Mouse (Mus musculus): Measurements from ENCODE around the gene Gm11595. TPM values are rescaled to one million over a fixed set of nuclear protein-coding genes. Genes with fewer than 3 reads are reported as not detected.

Gm11595 gene
- polyA plus RNA-seq, 1 experiment from 2014 or later, result not detected

DNA sequence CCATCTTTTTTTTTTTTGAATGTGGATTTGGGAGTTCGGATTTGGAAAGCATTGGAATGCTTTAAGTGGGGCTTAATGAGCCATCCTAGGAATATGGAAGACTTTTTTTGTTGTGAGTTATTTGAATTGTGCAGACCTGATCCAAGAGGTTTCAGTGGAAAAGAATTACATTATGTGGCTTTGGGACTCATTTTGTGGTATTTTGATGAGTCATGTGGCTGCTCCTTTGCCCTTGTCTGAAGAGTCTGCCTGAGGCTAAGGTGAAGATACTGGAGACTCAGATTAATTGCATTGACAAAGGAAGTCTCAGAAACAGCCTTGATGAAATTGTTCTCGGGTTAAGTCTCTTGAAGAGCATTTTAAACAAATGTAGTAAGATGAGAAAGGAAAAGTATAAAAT is 4.3 kb downstream of the Gm11595 start:
- no peaks in the 10 kb centered on the region for H3K9me3 ChIP-seq (ENCODE audit: control insufficient read depth, low read length)
- H3K4me3 ChIP-seq (ENCODE audit: low read length), result no peak overlapping the region
- H3K4me2 ChIP-seq (replicated peaks; ENCODE audit: low read depth, low read length), result no peak overlapping the region
- no peaks in the 10 kb centered on the region for H3K4me1 ChIP-seq (ENCODE audit: control insufficient read depth, insufficient read depth, low read length)
- H3K9ac ChIP-seq (ENCODE audit: low read depth, low read length), result no peak overlapping the region
- WGBS, result 68% methylated on average over 2 of the region's 2 CpGs
- ATAC-seq (ENCODE audit: low FRiP score, low TSS enrichment), result no peak
- no peaks in the 10 kb centered on the region for H3K36me3 ChIP-seq (ENCODE audit: control insufficient read depth, insufficient read depth, low read length)
- no peaks in the 10 kb centered on the region for H3K27me3 ChIP-seq (ENCODE audit: control insufficient read depth, insufficient read depth, low read length)
- no peak overlapping the region for H3K27ac ChIP-seq (ENCODE audit: low read depth, low read length)

DNA sequence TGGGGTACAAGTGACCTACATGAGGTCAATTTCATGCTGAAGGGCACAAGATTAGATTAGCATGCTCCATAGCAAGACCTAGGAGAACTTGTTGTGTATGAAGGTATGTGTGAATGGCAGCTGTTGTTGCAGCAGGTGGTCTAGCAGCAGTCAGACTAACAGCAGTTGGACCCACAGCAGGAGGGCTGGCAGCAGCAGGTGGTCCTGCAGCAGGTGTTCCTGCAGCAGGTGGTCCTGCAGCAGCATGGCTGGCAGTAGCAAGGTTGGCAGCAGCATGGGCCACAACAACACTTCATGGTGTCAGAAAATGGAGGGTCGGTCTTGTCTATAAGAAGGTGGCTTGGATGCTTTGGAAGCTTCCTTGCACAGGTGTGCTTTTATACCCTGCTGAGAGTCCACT is 13.8 kb downstream of the Gm11595 start:
- no peaks in the 10 kb centered on the region for H3K36me3 ChIP-seq (ENCODE audit: control insufficient read depth, insufficient read depth, low read length)
- H3K4me1 ChIP-seq (ENCODE audit: control insufficient read depth, insufficient read depth, low read length), result no peaks in the 10 kb centered on the region
- no peak overlapping the region for H3K9ac ChIP-seq (ENCODE audit: low read depth, low read length)
- H3K4me3 ChIP-seq (ENCODE audit: low read length), result no peak overlapping the region
- no peaks in the 10 kb centered on the region for H3K27me3 ChIP-seq (ENCODE audit: control insufficient read depth, insufficient read depth, low read length)
- no peaks in the 10 kb centered on the region for H3K9me3 ChIP-seq (ENCODE audit: control insufficient read depth, low read length)
- no peak overlapping the region for H3K27ac ChIP-seq (ENCODE audit: low read depth, low read length)
- no peak overlapping the region for H3K4me2 ChIP-seq (replicated peaks; ENCODE audit: low read depth, low read length)
- WGBS, result 100% methylated on average over 1 of the region's 1 CpGs
- ATAC-seq (ENCODE audit: low FRiP score, low TSS enrichment), result no peak

DNA sequence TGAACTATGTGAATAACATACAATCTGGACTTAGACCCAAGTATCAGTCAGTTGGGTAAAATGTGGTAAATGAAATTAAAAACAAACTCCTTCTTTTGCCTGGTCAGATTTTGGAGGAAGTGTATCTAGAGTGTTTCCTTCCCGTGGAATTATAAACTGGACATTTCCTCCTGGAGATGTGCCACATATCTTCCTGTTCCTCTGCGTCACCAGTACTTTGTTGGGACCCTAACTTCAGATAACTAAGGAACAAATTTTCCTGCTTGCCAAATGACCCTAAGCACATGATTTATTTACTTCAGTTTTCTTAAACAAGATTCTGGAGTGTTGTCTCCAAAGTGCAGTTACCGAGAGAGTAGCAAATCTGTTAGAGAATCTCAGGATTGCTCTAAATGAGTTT is 28.7 kb downstream of the Gm11595 start:
- no peak overlapping the region for H3K27ac ChIP-seq (ENCODE audit: low read depth, low read length)
- no peaks in the 10 kb centered on the region for H3K27me3 ChIP-seq (ENCODE audit: control insufficient read depth, insufficient read depth, low read length)
- H3K36me3 ChIP-seq (ENCODE audit: control insufficient read depth, insufficient read depth, low read length), result no peaks in the 10 kb centered on the region
- no peak overlapping the region for H3K9ac ChIP-seq (ENCODE audit: low read depth, low read length)
- H3K9me3 ChIP-seq (ENCODE audit: control insufficient read depth, low read length), result no peaks in the 10 kb centered on the region
- ATAC-seq (ENCODE audit: low FRiP score, low TSS enrichment), result no peak
- no peaks in the 10 kb centered on the region for H3K4me1 ChIP-seq (ENCODE audit: control insufficient read depth, insufficient read depth, low read length)
- 81% methylated on average over 3 of the region's 3 CpGs for WGBS
- no peak overlapping the region for H3K4me3 ChIP-seq (ENCODE audit: low read length)
- H3K4me2 ChIP-seq (replicated peaks; ENCODE audit: low read depth, low read length), result no peak overlapping the region

DNA sequence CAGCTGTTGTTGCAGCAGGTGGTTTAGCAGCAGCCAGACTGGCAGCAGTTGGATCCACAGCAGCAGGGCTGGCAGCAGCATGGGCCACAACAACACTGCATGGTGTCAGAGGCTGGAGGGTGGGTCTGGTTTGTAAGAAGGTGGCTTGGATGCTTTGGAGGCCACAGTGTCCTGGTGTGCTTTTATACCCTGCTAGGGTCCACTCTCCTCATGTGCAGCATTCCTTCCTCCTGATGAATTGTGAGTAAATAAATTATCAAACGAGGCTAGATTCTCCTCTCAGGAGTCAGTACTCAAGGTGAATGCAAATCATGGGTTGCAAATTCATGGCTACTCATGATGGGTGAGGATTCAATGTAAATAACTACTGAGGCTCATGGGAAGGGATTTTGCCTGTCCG is 38.5 kb downstream of the Gm11595 start, which contains the start of gene Gm14180:
Gene Gm14180 (minus strand): TSS at position 101 of the 400 bp plus-strand sequence.
- WGBS, result 71% methylated on average over 2 of the region's 2 CpGs

DNA sequence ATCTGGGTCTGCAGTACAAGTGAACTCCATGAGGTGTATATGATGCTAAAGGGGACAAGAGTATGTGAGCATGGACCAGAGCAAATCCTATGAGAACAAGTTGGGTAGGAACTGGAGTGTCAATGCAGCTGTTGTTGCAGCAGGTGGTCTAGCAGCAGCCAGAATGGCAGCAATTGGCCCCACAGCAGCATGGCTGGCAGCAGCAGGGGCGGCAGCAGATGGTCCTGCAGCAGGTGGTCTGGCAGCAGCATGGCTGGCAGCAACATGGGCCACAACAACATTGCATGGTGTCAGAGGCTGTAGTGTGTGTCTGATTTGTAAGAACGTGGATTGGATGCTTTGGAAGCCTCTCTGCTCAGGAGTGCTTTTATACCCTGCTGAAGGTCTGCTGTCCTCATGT is 48.7 kb downstream of the Gm11595 start:
- Histone ChIP-seq H3K27ac (ENCODE audit: low read depth, low read length) (no peak overlapping the region), H3K36me3 (ENCODE audit: control insufficient read depth, insufficient read depth, low read length) (no peaks in the 10 kb centered on the region), H3K9me3 (ENCODE audit: control insufficient read depth, low read length) (no peaks in the 10 kb centered on the region), H3K4me3 (ENCODE audit: low read length) (no peak overlapping the region), H3K4me1 (ENCODE audit: control insufficient read depth, insufficient read depth, low read length) (no peaks in the 10 kb centered on the region), H3K4me2 (replicated peaks; ENCODE audit: low read depth, low read length) (no peak overlapping the region), H3K9ac (ENCODE audit: low read depth, low read length) (no peak overlapping the region), H3K27me3 (ENCODE audit: control insufficient read depth, insufficient read depth, low read length) (no peaks in the 10 kb centered on the region)
- 91% methylated on average over 2 of the region's 2 CpGs for WGBS
- ATAC-seq (ENCODE audit: low FRiP score, low TSS enrichment), result no peak

More for the DNA sequence above, 38.5 kb downstream of the Gm11595 start, which contains the start of gene Gm14180:
- no peak within 1 kb of the TSS for H3K4me3 ChIP-seq (ENCODE audit: low read length)
- no peak within 1 kb of the TSS for H3K9ac ChIP-seq (ENCODE audit: low read depth, low read length)
- no peaks in the 10 kb centered on the region for H3K9me3 ChIP-seq (ENCODE audit: control insufficient read depth, low read length)
- H3K27me3 ChIP-seq (ENCODE audit: control insufficient read depth, insufficient read depth, low read length), result no peaks in the 10 kb centered on the region
- no peak within 1 kb of the TSS for H3K4me2 ChIP-seq (replicated peaks; ENCODE audit: low read depth, low read length)
- H3K4me1 ChIP-seq (ENCODE audit: control insufficient read depth, insufficient read depth, low read length), result no peaks in the 10 kb centered on the region
- ATAC-seq (ENCODE audit: low FRiP score, low TSS enrichment), result no peak
- no peaks in the 10 kb centered on the region for H3K36me3 ChIP-seq (ENCODE audit: control insufficient read depth, insufficient read depth, low read length)
- no peak within 1 kb of the TSS for H3K27ac ChIP-seq (ENCODE audit: low read depth, low read length)

Other genes starting within 250 kb of the Gm11595 start
- gene Krt40, start 229.8 kb downstream of the Gm11595 start, polyA plus RNA-seq (2014; fragmentation: Nextera tagmentation; extraction: Ambion mirVana), result not detected in 2 replicates
- not detected in 2 replicates for gene Krtap3-3, start 222.0 kb downstream of the Gm11595 start, polyA plus RNA-seq (2014; fragmentation: Nextera tagmentation; extraction: Ambion mirVana)
- not detected in 2 replicates for gene Krtap3-2, start 216.1 kb downstream of the Gm11595 start, polyA plus RNA-seq (2014; fragmentation: Nextera tagmentation; extraction: Ambion mirVana)
- not detected in 2 replicates for gene Gm11939, start 213.4 kb downstream of the Gm11595 start, polyA plus RNA-seq (2014; fragmentation: Nextera tagmentation; extraction: Ambion mirVana)
- not detected in 2 replicates for gene Krtap3-1, start 206.3 kb downstream of the Gm11595 start, polyA plus RNA-seq (2014; fragmentation: Nextera tagmentation; extraction: Ambion mirVana)
- not detected in 2 replicates for gene Krtap1-5, start 191.9 kb downstream of the Gm11595 start, polyA plus RNA-seq (2014; fragmentation: Nextera tagmentation; extraction: Ambion mirVana)
- gene Krtap1-4, start 189.3 kb downstream of the Gm11595 start, polyA plus RNA-seq (2014; fragmentation: Nextera tagmentation; extraction: Ambion mirVana), result not detected in 2 replicates
- not detected in 2 replicates for gene Krtap1-3, start 181.6 kb downstream of the Gm11595 start, polyA plus RNA-seq (2014; fragmentation: Nextera tagmentation; extraction: Ambion mirVana)
- gene Krtap9-3, start 174.8 kb downstream of the Gm11595 start, polyA plus RNA-seq (2014; fragmentation: Nextera tagmentation; extraction: Ambion mirVana), result not detected in 2 replicates
- gene Gm11938, start 169.6 kb downstream of the Gm11595 start, polyA plus RNA-seq (2014; fragmentation: Nextera tagmentation; extraction: Ambion mirVana), result not detected in 2 replicates
- gene Gm11937, start 162.7 kb downstream of the Gm11595 start, polyA plus RNA-seq (2014; fragmentation: Nextera tagmentation; extraction: Ambion mirVana), result not detected in 2 replicates
- not detected in 2 replicates for gene Krtap2-4, start 158.1 kb downstream of the Gm11595 start, polyA plus RNA-seq (2014; fragmentation: Nextera tagmentation; extraction: Ambion mirVana)
- gene Gm11562, start 152.5 kb downstream of the Gm11595 start, polyA plus RNA-seq (2014; fragmentation: Nextera tagmentation; extraction: Ambion mirVana), result not detected in 2 replicates
- gene Krtap4-1, start 144.7 kb downstream of the Gm11595 start, polyA plus RNA-seq (2014; fragmentation: Nextera tagmentation; extraction: Ambion mirVana), result not detected in 2 replicates
- not detected in 2 replicates for gene Krtap4-2, start 137.8 kb downstream of the Gm11595 start, polyA plus RNA-seq (2014; fragmentation: Nextera tagmentation; extraction: Ambion mirVana)
- not detected in 2 replicates for gene Krtap4-7, start 128.8 kb downstream of the Gm11595 start, polyA plus RNA-seq (2014; fragmentation: Nextera tagmentation; extraction: Ambion mirVana)
- not detected in 2 replicates for gene Gm11555, start 122.7 kb downstream of the Gm11595 start, polyA plus RNA-seq (2014; fragmentation: Nextera tagmentation; extraction: Ambion mirVana)
- gene Gm11563, start 114.0 kb downstream of the Gm11595 start, polyA plus RNA-seq (2014; fragmentation: Nextera tagmentation; extraction: Ambion mirVana), result not detected in 2 replicates
- not detected in 2 replicates for gene Krtap4-6, start 107.0 kb downstream of the Gm11595 start, polyA plus RNA-seq (2014; fragmentation: Nextera tagmentation; extraction: Ambion mirVana)
- not detected in 2 replicates for gene Gm14190, start 82.2 kb downstream of the Gm11595 start, polyA plus RNA-seq (2014; fragmentation: Nextera tagmentation; extraction: Ambion mirVana)
- gene Gm14180, start 38.6 kb downstream of the Gm11595 start, polyA plus RNA-seq (2014; fragmentation: Nextera tagmentation; extraction: Ambion mirVana), result not detected in 2 replicates
- not detected in 2 replicates for gene Krtap4-8, start 7.8 kb upstream of the Gm11595 start, polyA plus RNA-seq (2014; fragmentation: Nextera tagmentation; extraction: Ambion mirVana)
- gene Krtap4-9, start 12.3 kb upstream of the Gm11595 start, polyA plus RNA-seq (2014; fragmentation: Nextera tagmentation; extraction: Ambion mirVana), result not detected in 2 replicates
- not detected in 2 replicates for gene Gm11596, start 20.6 kb upstream of the Gm11595 start, polyA plus RNA-seq (2014; fragmentation: Nextera tagmentation; extraction: Ambion mirVana)
- gene Gm11569, start 26.0 kb upstream of the Gm11595 start, polyA plus RNA-seq (2014; fragmentation: Nextera tagmentation; extraction: Ambion mirVana), result not detected in 2 replicates
- gene Gm11554, start 31.5 kb upstream of the Gm11595 start, polyA plus RNA-seq (2014; fragmentation: Nextera tagmentation; extraction: Ambion mirVana), result not detected in 2 replicates
- not detected in 2 replicates for gene Krtap4-13, start 37.0 kb upstream of the Gm11595 start, polyA plus RNA-seq (2014; fragmentation: Nextera tagmentation; extraction: Ambion mirVana)
- not detected in 2 replicates for gene Gm11564, start 42.8 kb upstream of the Gm11595 start, polyA plus RNA-seq (2014; fragmentation: Nextera tagmentation; extraction: Ambion mirVana)
- not detected in 2 replicates for gene 2300003K06Rik, start 65.2 kb upstream of the Gm11595 start, polyA plus RNA-seq (2014; fragmentation: Nextera tagmentation; extraction: Ambion mirVana)
- not detected in 2 replicates for gene Krtap4-16, start 78.7 kb upstream of the Gm11595 start, polyA plus RNA-seq (2014; fragmentation: Nextera tagmentation; extraction: Ambion mirVana)
- not detected in 2 replicates for gene Gm11568, start 85.0 kb upstream of the Gm11595 start, polyA plus RNA-seq (2014; fragmentation: Nextera tagmentation; extraction: Ambion mirVana)
- not detected in 2 replicates for gene Gm11559, start 91.6 kb upstream of the Gm11595 start, polyA plus RNA-seq (2014; fragmentation: Nextera tagmentation; extraction: Ambion mirVana)
- not detected in 2 replicates for gene Krtap9-1, start 100.5 kb upstream of the Gm11595 start, polyA plus RNA-seq (2014; fragmentation: Nextera tagmentation; extraction: Ambion mirVana)
- not detected in 2 replicates for gene Gm11567, start 106.3 kb upstream of the Gm11595 start, polyA plus RNA-seq (2014; fragmentation: Nextera tagmentation; extraction: Ambion mirVana)
- gene Krtap31-1, start 135.0 kb upstream of the Gm11595 start, polyA plus RNA-seq (2014; fragmentation: Nextera tagmentation; extraction: Ambion mirVana), result not detected in 2 replicates
- gene Gm11565, start 141.8 kb upstream of the Gm11595 start, polyA plus RNA-seq (2014; fragmentation: Nextera tagmentation; extraction: Ambion mirVana), result not detected in 2 replicates
- not detected in 2 replicates for gene Krtap31-2, start 163.4 kb upstream of the Gm11595 start, polyA plus RNA-seq (2014; fragmentation: Nextera tagmentation; extraction: Ambion mirVana)
- gene Krtap9-5, start 175.6 kb upstream of the Gm11595 start, polyA plus RNA-seq (2014; fragmentation: Nextera tagmentation; extraction: Ambion mirVana), result not detected in 2 replicates
- gene Krtap29-1, start 206.1 kb upstream of the Gm11595 start, polyA plus RNA-seq (2014; fragmentation: Nextera tagmentation; extraction: Ambion mirVana), result not detected in 2 replicates
- gene Krtap16-1, start 213.7 kb upstream of the Gm11595 start, polyA plus RNA-seq (2014; fragmentation: Nextera tagmentation; extraction: Ambion mirVana), result not detected in 2 replicates
- gene Krtap17-1, start 221.1 kb upstream of the Gm11595 start, polyA plus RNA-seq (2014; fragmentation: Nextera tagmentation; extraction: Ambion mirVana), result not detected in 2 replicates
- gene Krt33a, start 243.3 kb upstream of the Gm11595 start, polyA plus RNA-seq (2014; fragmentation: Nextera tagmentation; extraction: Ambion mirVana), result not detected in 2 replicates